Mouse (Mus musculus) frontal cortex, postnatal 25 days (tissue): ENCODE data around the gene Adprh.
"Not testable (repeated sequence)": the region's sequence is repeated elsewhere in the genome, so short reads cannot be mapped to it uniquely, and the experiment has no call there.

Experiments used
- DNase-seq, 2 experiments: peaks; one replicate each; pipeline ENCODE4 v3.0.0; 2022; ENCODE audit warnings: low spot score in 2 of 2

Gene Adprh

GRCm38 (mm10) chr16:38467091-38467916, 14.8 kb upstream of the Adprh start:
- DNase-seq: no peak

GRCm38 (mm10) chr16:38466089-38466488, 13.6 kb upstream of the Adprh start:
- DNase-seq: no peak

- DNase-seq: no peak
Observed at GRCm38 (mm10) chr16:38463305-38463704, 10.8 kb upstream of the Adprh start.

GRCm38 (mm10) chr16:38462161-38462560, 9.7 kb upstream of the Adprh start:
- DNase-seq: no peak

- DNase-seq: no peak
Observed at GRCm38 (mm10) chr16:38461749-38462148, 9.2 kb upstream of the Adprh start.

- no peak for DNase-seq
Observed at GRCm38 (mm10) chr16:38459990-38460389, 7.5 kb upstream of the Adprh start.

GRCm38 (mm10) chr16:38458600-38459280, 6.2 kb upstream of the Adprh start:
- DNase-seq: no peak

GRCm38 (mm10) chr16:38456812-38457567, 4.5 kb upstream of the Adprh start:
- DNase-seq: no peak

- DNase-seq: no peak
Observed at GRCm38 (mm10) chr16:38455511-38456418, 3.3 kb upstream of the Adprh start, which contains the start of gene Cd80. Gene Cd80, plus strand, starts transcription at chr16:38455561.

- DNase-seq: no peak
Observed at GRCm38 (mm10) chr16:38454533-38455254, 2.2 kb upstream of the Adprh start.

GRCm38 (mm10) chr16:38453952-38454351, 1.4 kb upstream of the Adprh start:
- no peak for DNase-seq

- no peak for DNase-seq
Observed at GRCm38 (mm10) chr16:38453203-38453553, 675 bp upstream of the Adprh start.

GRCm38 (mm10) chr16:38451421-38452205, 890 bp downstream of the Adprh start:
- DNase-seq: no peak

GRCm38 (mm10) chr16:38450707-38451106, 1.8 kb downstream of the Adprh start:
- DNase-seq: no peak

GRCm38 (mm10) chr16:38448458-38448857, 4.0 kb downstream of the Adprh start:
- no peak for DNase-seq

- no peak for DNase-seq
Observed at GRCm38 (mm10) chr16:38447366-38447765, 5.1 kb downstream of the Adprh start.

- DNase-seq: not testable (repeated sequence)
Observed at GRCm38 (mm10) chr16:38446141-38446540, 6.4 kb downstream of the Adprh start.

GRCm38 (mm10) chr16:38445576-38445975, 6.9 kb downstream of the Adprh start:
- no peak for DNase-seq

- no peak for DNase-seq
Observed at GRCm38 (mm10) chr16:38445046-38445445, 7.5 kb downstream of the Adprh start.
